8 mouse cellular contexts compared by ENCODE assay signal in the genomic region with DNA sequence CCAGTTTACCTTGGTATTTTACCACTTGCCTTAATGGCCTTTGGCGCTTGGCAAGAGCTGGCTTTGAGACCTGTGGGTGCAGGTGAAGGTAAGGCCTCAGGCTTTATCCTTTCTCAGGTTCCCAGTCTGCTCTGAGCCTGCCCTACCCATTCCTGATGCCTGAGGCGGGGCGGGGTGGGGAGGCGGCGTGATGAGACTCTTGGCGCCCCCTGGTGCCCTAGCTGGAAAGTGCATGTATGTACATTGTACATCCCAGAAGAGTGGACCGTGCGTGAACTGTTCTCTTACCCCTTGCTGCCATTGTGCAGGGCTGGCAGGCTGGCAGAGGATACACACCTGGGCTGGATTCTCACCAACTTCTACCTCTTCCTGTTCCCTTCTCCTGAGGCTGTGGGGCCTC. TPM values are rescaled to one million over a fixed set of nuclear protein-coding genes. Genes with fewer than 3 reads are reported as not detected.
DNase-seq lines count a peak whose midpoint lies in the region; ATAC-seq and TF ChIP-seq lines count a peak whose summit lies in the region.

No protein-coding gene starts in this region.

- no peak overlapping the region for H3K4me2 ChIP-seq in kidney, embryonic 14.5 days (replicated peaks; ENCODE audit: low read depth, low read length)
- H3K4me2 ChIP-seq in liver, embryonic 12.5 days = no peak overlapping the region
- no peak overlapping the region for H3K4me2 ChIP-seq in stomach, postnatal 0 days (replicated peaks; ENCODE audit: low read depth)

- TF ChIP-seq EP300 in stomach, postnatal 0 days (optimal IDR thresholded peaks at IDR 0.05) = no peak

- peak; percentile 93 for TF ChIP-seq CTCF in stomach, postnatal 0 days (IDR thresholded peaks at IDR 0.05; ENCODE audit: low read depth)

- 0 out of 2 replicates have a peak, but pooled peaks cover 4% of the 10 kb centered on the region for H3K27me3 ChIP-seq in kidney, embryonic 14.5 days (ENCODE audit: control insufficient read depth, insufficient read depth, low read length)
- peaks cover 18% of the 10 kb centered on the region for H3K27me3 ChIP-seq in liver, embryonic 12.5 days (replicated peaks)
- H3K27me3 ChIP-seq in stomach, postnatal 0 days (ENCODE audit: control insufficient read depth, insufficient read depth, low read length) = no peaks in the 10 kb centered on the region

- WGBS in kidney, embryonic 14.5 days = 4% methylated on average over 8 of the region's 8 CpGs
- WGBS in liver, embryonic 12.5 days (ENCODE audit: insufficient replicate concordance) = 3% methylated on average over 8 of the region's 8 CpGs
- WGBS in stomach, postnatal 0 days = under 1% methylated on average over 8 of the region's 8 CpGs

- no peak overlapping the region for H3K9ac ChIP-seq in kidney, embryonic 14.5 days (ENCODE audit: low read depth, low read length)
- no peak overlapping the region for H3K9ac ChIP-seq in liver, embryonic 12.5 days
- H3K9ac ChIP-seq in stomach, postnatal 0 days (ENCODE audit: low read length) = no peak overlapping the region

- peak; percentile 92 for ATAC-seq in kidney, embryonic 14.5 days (ENCODE audit: low FRiP score, low TSS enrichment)
- peak; percentile 71; the same call in 1 of the 2 replicates for ATAC-seq in liver, embryonic 12.5 days
- ATAC-seq in stomach, postnatal 0 days (ENCODE audit: low FRiP score, low TSS enrichment) = peak; percentile 81

- H3K27ac ChIP-seq in kidney, embryonic 14.5 days (ENCODE audit: low read depth, low read length) = no peak overlapping the region
- H3K27ac ChIP-seq in liver, embryonic 12.5 days = no peak overlapping the region
- H3K27ac ChIP-seq in stomach, postnatal 0 days (replicated peaks) = no peak overlapping the region

- H3K9me3 ChIP-seq in kidney, embryonic 14.5 days (ENCODE audit: control insufficient read depth, low read length) = no peaks in the 10 kb centered on the region
- H3K9me3 ChIP-seq in liver, embryonic 12.5 days (replicated peaks) = no peaks in the 10 kb centered on the region
- H3K9me3 ChIP-seq in stomach, postnatal 0 days (ENCODE audit: control insufficient read depth, low read length) = no peaks in the 10 kb centered on the region

- H3K4me1 ChIP-seq in kidney, embryonic 14.5 days (ENCODE audit: control insufficient read depth, insufficient read depth, low read length) = no peaks in the 10 kb centered on the region
- peaks cover 7% of the 10 kb centered on the region; the same call in 1 of the 2 replicates for H3K4me1 ChIP-seq in liver, embryonic 12.5 days
- H3K4me1 ChIP-seq in stomach, postnatal 0 days (replicated peaks; ENCODE audit: control insufficient read depth, insufficient read depth) = no peaks in the 10 kb centered on the region

- no peak overlapping the region for H3K4me3 ChIP-seq in kidney, embryonic 14.5 days (ENCODE audit: low read length)
- H3K4me3 ChIP-seq in liver, embryonic 12.5 days = no peak overlapping the region
- no peak overlapping the region for H3K4me3 ChIP-seq in stomach, postnatal 0 days (ENCODE audit: low read depth, low read length)

- peak; percentile 80 for DNase-seq in CD4-positive helper T cell, adult 2 months (ENCODE audit: low read depth, low spot score)
- peak; percentile 65 for DNase-seq in adrenal gland, adult 8-10 months
- peak; percentile 85 for DNase-seq in embryo, embryonic 9.5 days (ENCODE audit: extremely low spot score)
- peak; percentile 78 for DNase-seq in heart, adult 8-10 months (ENCODE audit: low spot score)
- peak; percentile 90 for DNase-seq in naive thymus-derived CD4-positive, alpha-beta T cell, adult 2 months (ENCODE audit: low read depth)
- peak; percentile 92 for DNase-seq in stomach, postnatal 0 days (ENCODE audit: low spot score)

- no peaks in the 10 kb centered on the region for H3K36me3 ChIP-seq in kidney, embryonic 14.5 days (ENCODE audit: control insufficient read depth, insufficient read depth, low read length)
- peaks cover 22% of the 10 kb centered on the region for H3K36me3 ChIP-seq in liver, embryonic 12.5 days
- H3K36me3 ChIP-seq in stomach, postnatal 0 days (ENCODE audit: control insufficient read depth, insufficient read depth, low read length) = peaks cover 15% of the 10 kb centered on the region

RNA-seq across cellular contexts. Expression of gene Sema4a, which starts 16.8 kb away (rescaled TPM):
- 10 to 100 TPM; 12.2 to 14.0 (median 12.5) TPM for total RNA-seq in adrenal gland, adult 8-10 months (2022)
- 1 to 10 TPM; 2.6 to 4.7 (median 3.8) TPM for total RNA-seq in heart, adult 8-10 months (2022)
- polyA plus RNA-seq in kidney, embryonic 14.5 days (2014; fragmentation: Nextera tagmentation; extraction: Ambion mirVana) = 5.7 and 10.0 TPM in 2 replicates
- polyA plus RNA-seq in liver, embryonic 12.5 days (2016; fragmentation: Nextera tagmentation; extraction: Ambion mirVana) = 14.4 and 17.6 TPM in 2 replicates
- 27.9 and 32.7 TPM in 2 replicates for polyA plus RNA-seq in stomach, postnatal 0 days (2015; fragmentation: Nextera tagmentation; extraction: Ambion mirVana)

RNA-seq across cellular contexts. Expression of gene Lmna, which starts 32.0 kb away (rescaled TPM):
- 100 to 1,000 TPM in 3 of 4 experiments, 10 to 100 TPM in 1; 88.2 to 134 (median 124) TPM for total RNA-seq in adrenal gland, adult 8-10 months (2022)
- 100 to 1,000 TPM; 112 to 127 (median 118) TPM for total RNA-seq in heart, adult 8-10 months (2022)
- polyA plus RNA-seq in kidney, embryonic 14.5 days (2014; fragmentation: Nextera tagmentation; extraction: Ambion mirVana) = 41.6 and 55.7 TPM in 2 replicates
- 189 TPM in 2 replicates for polyA plus RNA-seq in liver, embryonic 12.5 days (2016; fragmentation: Nextera tagmentation; extraction: Ambion mirVana)
- 250 and 267 TPM in 2 replicates for polyA plus RNA-seq in stomach, postnatal 0 days (2015; fragmentation: Nextera tagmentation; extraction: Ambion mirVana)

RNA-seq across cellular contexts. Expression of gene Slc25a44, which starts 52.8 kb away (rescaled TPM):
- 10 to 100 TPM; 44.3 to 50.8 (median 47.0) TPM for total RNA-seq in adrenal gland, adult 8-10 months (2022)
- 10 to 100 TPM; 13.1 to 14.7 (median 14.1) TPM for total RNA-seq in heart, adult 8-10 months (2022)
- 13.1 and 19.4 TPM in 2 replicates for polyA plus RNA-seq in kidney, embryonic 14.5 days (2014; fragmentation: Nextera tagmentation; extraction: Ambion mirVana)
- 14.0 and 14.9 TPM in 2 replicates for polyA plus RNA-seq in liver, embryonic 12.5 days (2016; fragmentation: Nextera tagmentation; extraction: Ambion mirVana)
- polyA plus RNA-seq in stomach, postnatal 0 days (2015; fragmentation: Nextera tagmentation; extraction: Ambion mirVana) = 9.7 and 9.8 TPM in 2 replicates

RNA-seq across cellular contexts. Expression of gene Mex3a, which starts 54.5 kb away (rescaled TPM):
- total RNA-seq in adrenal gland, adult 8-10 months (2022) = 1 to 10 TPM; 2.8 to 4.3 (median 3.9) TPM
- total RNA-seq in heart, adult 8-10 months (2022) = under 1 TPM; 0.28 to 0.44 (median 0.33) TPM
- 31.6 and 32.2 TPM in 2 replicates for polyA plus RNA-seq in kidney, embryonic 14.5 days (2014; fragmentation: Nextera tagmentation; extraction: Ambion mirVana)
- polyA plus RNA-seq in liver, embryonic 12.5 days (2016; fragmentation: Nextera tagmentation; extraction: Ambion mirVana) = 2.8 and 3.1 TPM in 2 replicates
- 3.3 and 3.4 TPM in 2 replicates for polyA plus RNA-seq in stomach, postnatal 0 days (2015; fragmentation: Nextera tagmentation; extraction: Ambion mirVana)
